ENCODE assay signal across 11 mouse cellular contexts in the genomic region with DNA sequence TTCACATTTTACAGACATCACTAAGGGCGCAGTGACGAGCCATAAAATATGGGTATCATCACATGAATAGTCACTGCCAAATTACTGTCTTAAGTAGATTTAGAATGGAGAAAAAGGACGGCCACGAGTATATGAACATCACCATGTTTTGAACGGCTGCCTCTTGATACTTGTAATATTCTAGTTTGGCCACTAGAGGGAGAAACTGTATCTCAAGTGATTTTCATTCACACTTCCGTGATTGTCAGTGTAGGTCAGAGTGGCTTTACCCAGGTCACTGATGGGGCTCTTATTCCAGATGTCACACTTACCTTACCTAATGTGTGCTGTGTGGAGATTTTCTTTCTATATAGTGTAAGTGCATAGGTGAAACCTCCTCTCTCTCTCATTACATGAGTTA. TPM values are rescaled to one million over a fixed set of nuclear protein-coding genes. Genes with fewer than 3 reads are reported as not detected.
DNase-seq lines count a peak whose midpoint lies in the region; ATAC-seq lines count a peak whose summit lies in the region.
"Had no signal": no experiment of that assay in that cellular context is flagged by ENCODE, and none has a peak within 500 bp of the region (broad histone marks: within the 10 kb centered on the region; RNA-seq: fewer than 3 reads in every experiment).

No protein-coding gene starts in this region.

- no peaks in the 10 kb centered on the region for H3K9me3 ChIP-seq in hindbrain, embryonic 11.5 days (ENCODE audit: control insufficient read depth, low read length)
- H3K9me3 ChIP-seq in hindbrain, embryonic 16.5 days (ENCODE audit: control insufficient read depth, low read length) = no peaks in the 10 kb centered on the region
- no peaks in the 10 kb centered on the region for H3K9me3 ChIP-seq in kidney, embryonic 15.5 days (replicated peaks)
- H3K9me3 ChIP-seq: heart, embryonic 13.5 days; stomach, embryonic 15.5 days had no signal

- peak; percentile 54 for DNase-seq in hindbrain, embryonic 11.5 days (ENCODE audit: low spot score)
- peak; percentile 77 for DNase-seq in A20 (ENCODE audit: low read depth, low spot score)
- DNase-seq in MN1 (ENCODE audit: low spot score) = peak; percentile 78
- peak; percentile 80 for DNase-seq in induced T-regulatory cell, adult 2 months (ENCODE audit: low read depth)
- DNase-seq in urinary bladder, postnatal 4 days (ENCODE audit: low spot score in 2 of 2) = no peak
- DNase-seq in frontal cortex, postnatal 25 days (ENCODE audit: low spot score in 2 of 2) = no peak

- H3K27me3 ChIP-seq in hindbrain, embryonic 11.5 days (ENCODE audit: control insufficient read depth, insufficient read depth, low read length) = peaks cover 2% of the 10 kb centered on the region; the same call in 1 of the 2 replicates
- no peaks in the 10 kb centered on the region for H3K27me3 ChIP-seq in hindbrain, embryonic 16.5 days (replicated peaks; ENCODE audit: control insufficient read depth, insufficient read depth, low read length)
- 0 out of 2 replicates have a peak, but pooled peaks cover 6% of the 10 kb centered on the region for H3K27me3 ChIP-seq in kidney, embryonic 15.5 days
- H3K27me3 ChIP-seq: stomach, embryonic 15.5 days had no signal

- WGBS in hindbrain, embryonic 11.5 days = 12% methylated on average over 6 of the region's 6 CpGs
- 11% methylated on average over 6 of the region's 6 CpGs for WGBS in hindbrain, embryonic 16.5 days
- WGBS in kidney, embryonic 15.5 days = 8% methylated on average over 6 of the region's 6 CpGs

- no peak overlapping the region for H3K9ac ChIP-seq in hindbrain, embryonic 11.5 days (ENCODE audit: low read depth, low read length)
- no peak overlapping the region for H3K9ac ChIP-seq in hindbrain, embryonic 16.5 days (ENCODE audit: low read depth, low read length)
- H3K9ac ChIP-seq in kidney, embryonic 15.5 days = no peak overlapping the region
- H3K9ac ChIP-seq: heart, embryonic 13.5 days; stomach, embryonic 15.5 days had no signal

- no peak overlapping the region for H3K4me3 ChIP-seq in hindbrain, embryonic 11.5 days (ENCODE audit: low read depth, low read length)
- no peak overlapping the region for H3K4me3 ChIP-seq in hindbrain, embryonic 16.5 days (ENCODE audit: low read length)
- H3K4me3 ChIP-seq in kidney, embryonic 15.5 days (replicated peaks) = no peak overlapping the region
- H3K4me3 ChIP-seq: heart, embryonic 13.5 days; stomach, embryonic 15.5 days had no signal

- no peak overlapping the region for H3K4me2 ChIP-seq in hindbrain, embryonic 11.5 days (replicated peaks; ENCODE audit: low read depth, low read length)
- H3K4me2 ChIP-seq in hindbrain, embryonic 16.5 days (ENCODE audit: low read length) = no peak overlapping the region
- H3K4me2 ChIP-seq in kidney, embryonic 15.5 days = no peak overlapping the region
- H3K4me2 ChIP-seq: heart, embryonic 13.5 days; stomach, embryonic 15.5 days had no signal

- H3K27ac ChIP-seq in hindbrain, embryonic 11.5 days (ENCODE audit: low read depth, low read length) = no peak overlapping the region
- no peak overlapping the region for H3K27ac ChIP-seq in hindbrain, embryonic 16.5 days (ENCODE audit: low read depth, low read length)
- no peak overlapping the region for H3K27ac ChIP-seq in kidney, embryonic 15.5 days
- H3K27ac ChIP-seq: heart, embryonic 13.5 days; macrophage; stomach, embryonic 15.5 days had no signal

- H3K36me3 ChIP-seq in hindbrain, embryonic 11.5 days (ENCODE audit: control insufficient read depth, insufficient read depth, low read length) = no peaks in the 10 kb centered on the region
- peaks cover 6% of the 10 kb centered on the region; the same call in 1 of the 2 replicates for H3K36me3 ChIP-seq in hindbrain, embryonic 16.5 days (ENCODE audit: control insufficient read depth, insufficient read depth, low read length)
- no peaks in the 10 kb centered on the region for H3K36me3 ChIP-seq in kidney, embryonic 15.5 days
- H3K36me3 ChIP-seq: stomach, embryonic 15.5 days had no signal

- no peaks in the 10 kb centered on the region for H3K4me1 ChIP-seq in hindbrain, embryonic 11.5 days (replicated peaks; ENCODE audit: control insufficient read depth, insufficient read depth, low read length)
- peaks cover 6% of the 10 kb centered on the region for H3K4me1 ChIP-seq in hindbrain, embryonic 16.5 days (ENCODE audit: control insufficient read depth, insufficient read depth, low read depth, low read length)
- H3K4me1 ChIP-seq in kidney, embryonic 15.5 days = peaks cover 6% of the 10 kb centered on the region; the same call in 1 of the 2 replicates

- no peak for ATAC-seq in hindbrain, embryonic 11.5 days (ENCODE audit: low FRiP score)
- ATAC-seq in hindbrain, embryonic 16.5 days = no peak
- ATAC-seq in kidney, embryonic 15.5 days (replicated peaks; ENCODE audit: low FRiP score) = no peak

RNA-seq across cellular contexts. Expression of gene Cyp2u1, which starts 3.1 kb away (rescaled TPM):
- 1.6 and 3.0 TPM in 2 replicates for polyA plus RNA-seq in hindbrain, embryonic 11.5 days (2014; fragmentation: Nextera tagmentation; extraction: Ambion mirVana)
- 9.4 and 10.2 TPM in 2 replicates for polyA plus RNA-seq in hindbrain, embryonic 16.5 days (2015; fragmentation: Nextera tagmentation; extraction: Ambion mirVana)
- polyA plus RNA-seq in kidney, embryonic 15.5 days (2015; fragmentation: Nextera tagmentation; extraction: Ambion mirVana) = 2.5 and 3.4 TPM in 2 replicates

RNA-seq across cellular contexts. Expression of gene Hadh, which starts 28.0 kb away (rescaled TPM):
- 60.4 and 63.6 TPM in 2 replicates for polyA plus RNA-seq in hindbrain, embryonic 11.5 days (2014; fragmentation: Nextera tagmentation; extraction: Ambion mirVana)
- polyA plus RNA-seq in hindbrain, embryonic 16.5 days (2015; fragmentation: Nextera tagmentation; extraction: Ambion mirVana) = 26.1 and 31.1 TPM in 2 replicates
- polyA plus RNA-seq in kidney, embryonic 15.5 days (2015; fragmentation: Nextera tagmentation; extraction: Ambion mirVana) = 125 and 130 TPM in 2 replicates

Comparison
In these comparisons a context has a peak if more than half of its experiments do, and no peak if none do; other contexts are left out.
1. DNase-seq: peak in hindbrain, embryonic 11.5 days (single experiment), A20 (single experiment), MN1 (single experiment) and induced T-regulatory cell, adult 2 months (single experiment); none in urinary bladder, postnatal 4 days (0 of 2) and frontal cortex, postnatal 25 days (0 of 2).